Mouse (Mus musculus) MEL (cell line): ENCODE measurements at regions not wholly inside any gene's neighbourhood (a gene's known extent, or its start where the extent isn't known, plus 50 kb on each side); places are given as distances from the start of the nearest gene placed in this dataset.

Source experiments
- CTCF ChIP-seq, 3 experiments: IDR thresholded peaks in 2 of 3; conservative IDR thresholded peaks in 1 of 3; 2 replicates each; pipeline ENCODE4 v1.5.1; 2011 to 2012; ENCODE audit warnings: low read length in 3 of 3, low read depth in 2 of 3, mild to moderate bottlenecking in 2 of 3, improper control_type of control experiment in 1 of 3, inconsistent platforms in 1 of 3, mixed read lengths in 1 of 3, moderate library complexity in 1 of 3; ENCODE audit not compliant: control insufficient read depth in 1 of 3, insufficient read depth in 1 of 3, poor library complexity in 1 of 3, severe bottlenecking in 1 of 3
- GATA1 ChIP-seq: IDR thresholded peaks from 2 replicates; pipeline ENCODE4 v1.6.1; 2011; ENCODE audit warnings: low read depth, low read length, improper control_type of control experiment
- HCFC1 ChIP-seq: IDR thresholded peaks from 2 replicates; pipeline ENCODE4 v1.6.1; 2012; ENCODE audit warnings: low read depth, mild to moderate bottlenecking, inconsistent platforms, low read length, improper control_type of control experiment, moderate library complexity
- KAT2A ChIP-seq: conservative IDR thresholded peaks from 2 replicates; pipeline ENCODE4 v1.6.1; 2012; ENCODE audit warnings: low read depth, low read length, improper control_type of control experiment, inconsistent platforms
- MAFK ChIP-seq: IDR thresholded peaks from 2 replicates; pipeline ENCODE4 v1.6.1; 2011; ENCODE audit warnings: low read depth, mild to moderate bottlenecking, low read length, improper control_type of control experiment, borderline replicate concordance
- MEF2A ChIP-seq: IDR thresholded peaks from 2 replicates; pipeline ENCODE4 v1.6.1; 2014; ENCODE audit warnings: low read depth, mild to moderate bottlenecking, inconsistent platforms, low read length, improper control_type of control experiment; ENCODE audit not compliant: poor library complexity, insufficient replicate concordance, severe bottlenecking; ENCODE audit errors: extremely low read depth
- POLR2A ChIP-seq, 2 experiments: IDR thresholded peaks; 2 replicates each; pipeline ENCODE4 v1.6.1; 2011 to 2012; ENCODE audit warnings: low read length in 2 of 2, mild to moderate bottlenecking in 2 of 2, control low read depth in 1 of 2, improper control_type of control experiment in 1 of 2, low read depth in 1 of 2, moderate library complexity in 1 of 2; ENCODE audit not compliant: control insufficient read depth in 1 of 2, insufficient read depth in 1 of 2, poor library complexity in 1 of 2
- RCOR1 ChIP-seq: IDR thresholded peaks from 2 replicates; pipeline ENCODE4 v1.6.1; 2012; ENCODE audit warnings: low read depth, mild to moderate bottlenecking, inconsistent platforms, low read length, improper control_type of control experiment
- TAL1 ChIP-seq: IDR thresholded peaks from 2 replicates; pipeline ENCODE4 v1.6.1; 2012; ENCODE audit warnings: mild to moderate bottlenecking, inconsistent platforms, low read length, moderate library complexity, mixed read lengths
- ZC3H11A ChIP-seq: IDR thresholded peaks from 2 replicates; pipeline ENCODE4 v1.6.1; 2012; ENCODE audit warnings: low read depth, mild to moderate bottlenecking, inconsistent platforms, low read length, improper control_type of control experiment

- TF ChIP-seq CTCF (IDR thresholded peaks at IDR 0.05 in 2 of 3, conservative IDR thresholded peaks at IDR 0.05 in 1 of 3; ENCODE audit: control insufficient read depth in 1 of 3, insufficient read depth in 1 of 3, low read depth in 2 of 3, low read length in 3 of 3, poor library complexity in 1 of 3, severe bottlenecking in 1 of 3) (no peak), MAFK (no peak), KAT2A (no peak), HCFC1 (no peak), ZC3H11A (no peak), POLR2A (IDR thresholded peaks at IDR 0.05; ENCODE audit: control insufficient read depth in 1 of 2, insufficient read depth in 1 of 2, low read depth in 1 of 2, low read length in 2 of 2, poor library complexity in 1 of 2) (no peak), GATA1 (no peak), TAL1 (no peak), RCOR1 (no peak), MEF2A (no peak)
Observed at GRCm38 (mm10) chr2:178565368-178565818, 135.1 kb downstream of the Cdh26 start.
